Mouse (Mus musculus) lung, postnatal 14 days (tissue): ENCODE measurements around the gene Tecpr2.

ENCODE experiments used
- DNase-seq: peaks from one replicate; pipeline ENCODE4 v3.0.0; 2021

The Tecpr2 gene

DNA sequence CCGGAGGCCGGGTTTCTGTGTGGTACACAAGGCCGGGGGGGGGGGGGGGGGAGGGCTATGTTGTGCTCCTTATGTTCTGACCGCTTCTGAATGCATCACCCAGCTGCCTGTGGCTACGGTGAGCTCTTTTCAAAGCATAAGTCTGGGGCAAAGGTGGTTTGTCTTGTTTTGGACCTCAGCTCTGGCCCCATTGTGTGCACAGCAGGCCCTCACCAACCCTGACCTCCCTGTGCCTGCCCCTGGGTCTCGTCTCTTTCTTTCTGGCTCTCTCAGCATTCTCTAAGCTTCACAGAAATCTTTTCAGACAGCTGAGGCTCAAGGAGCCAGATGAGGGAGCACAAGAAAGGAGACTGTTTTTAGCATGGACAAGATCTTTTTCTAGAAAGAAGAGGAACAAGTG lies 23.5 kb upstream of the Tecpr2 start:
- DNase-seq, result no peak

DNA sequence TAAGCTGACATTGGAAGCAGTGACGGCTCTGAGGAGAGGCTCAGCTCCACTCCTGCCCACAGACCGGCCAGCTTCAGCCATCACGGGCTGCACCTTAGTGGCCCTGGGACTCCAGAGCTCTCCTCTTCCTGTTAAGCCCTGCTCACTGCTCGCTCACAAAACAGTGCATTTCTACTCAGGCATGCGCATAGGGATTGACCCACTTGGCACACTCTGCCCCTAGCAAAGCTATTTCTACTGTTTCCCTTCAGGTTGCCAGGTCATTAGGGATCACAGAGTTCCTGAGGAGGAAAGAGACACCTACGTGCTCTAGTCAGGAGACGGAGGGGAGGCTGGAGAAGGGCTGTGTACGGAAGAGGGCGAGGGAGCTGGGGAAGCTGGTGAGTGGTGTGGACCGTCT lies 23.1 kb upstream of the Tecpr2 start:
- DNase-seq, result no peak

DNA sequence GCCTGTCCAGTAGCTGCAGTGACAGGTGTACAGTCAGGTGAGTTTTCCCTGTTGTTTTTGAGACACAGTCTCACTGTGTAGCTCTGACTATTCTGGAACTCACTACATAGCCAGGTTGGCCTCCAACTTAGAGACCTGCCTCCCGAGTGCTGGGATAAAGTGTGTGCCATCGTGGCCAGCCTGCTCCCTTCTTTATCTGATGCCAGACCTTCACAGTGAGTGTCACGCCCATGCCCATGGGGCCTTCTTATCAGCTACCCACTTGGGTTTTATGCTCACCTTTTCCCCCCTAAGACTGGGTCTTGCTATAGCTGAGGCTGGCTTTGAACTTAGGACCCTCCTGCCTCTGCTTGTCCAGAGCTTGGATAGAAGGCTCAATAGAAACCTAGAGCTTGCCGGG lies 19.0 kb upstream of the Tecpr2 start:
- DNase-seq, result no peak

DNA sequence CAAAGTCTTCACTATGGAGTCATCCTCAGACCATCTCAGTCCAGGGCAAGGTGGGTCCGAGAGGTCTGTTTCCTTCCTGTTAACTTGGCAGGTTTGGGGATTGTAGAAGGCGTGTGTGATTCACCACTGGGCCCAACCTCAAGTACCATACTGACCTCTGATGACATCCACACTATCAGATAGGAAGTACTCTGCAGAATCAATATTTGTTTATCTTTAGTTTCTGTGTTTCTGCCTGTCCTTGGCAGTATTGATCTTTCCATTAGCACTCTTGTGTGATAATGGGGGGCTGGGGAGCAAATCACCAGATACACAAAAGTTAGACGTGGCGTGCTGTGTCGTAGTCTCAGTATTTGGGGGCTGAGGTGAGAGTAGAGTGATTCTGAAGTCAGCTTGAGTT lies 17.8 kb upstream of the Tecpr2 start:
- DNase-seq, result no peak

DNA sequence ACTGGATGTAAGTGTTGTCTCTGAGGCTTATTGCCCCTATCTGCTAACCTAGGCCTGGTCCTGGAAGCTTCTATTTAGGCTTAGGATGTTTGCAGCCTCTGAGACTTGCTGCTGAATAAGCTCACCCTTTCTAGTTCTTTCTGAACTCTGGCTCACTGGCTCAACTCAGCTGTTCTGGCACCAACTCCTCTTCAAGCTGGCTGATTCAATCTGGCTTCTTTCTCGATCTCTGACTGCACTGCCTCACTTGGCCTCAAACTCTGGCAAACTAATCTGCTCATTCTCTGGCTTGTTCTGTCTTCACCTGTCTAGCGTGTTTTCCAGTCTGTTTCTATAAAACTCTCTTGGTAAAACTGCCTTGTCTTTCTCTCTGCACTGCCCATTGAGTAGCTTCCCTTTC lies 13.7 kb upstream of the Tecpr2 start:
- no peak for DNase-seq

DNA sequence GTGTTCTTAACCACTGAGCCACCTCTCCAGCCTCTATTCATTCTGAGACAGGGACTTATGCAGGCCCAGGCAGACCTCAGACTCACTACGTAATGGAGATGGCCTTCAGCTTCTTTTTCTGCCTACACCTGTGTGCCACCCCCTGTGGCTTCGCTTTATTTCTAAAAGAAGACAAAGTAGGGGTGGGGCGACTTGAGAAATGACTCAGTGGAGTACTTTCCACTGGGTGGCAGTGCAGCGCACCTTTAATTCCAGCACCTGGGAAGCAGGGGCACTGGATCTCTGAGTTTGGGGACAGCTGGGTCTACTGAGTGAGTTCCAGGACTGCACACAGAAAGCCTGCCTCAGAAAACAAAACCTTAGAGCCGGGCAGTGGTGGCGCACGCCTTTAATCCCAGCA lies 6.8 kb upstream of the Tecpr2 start:
- no peak for DNase-seq

DNA sequence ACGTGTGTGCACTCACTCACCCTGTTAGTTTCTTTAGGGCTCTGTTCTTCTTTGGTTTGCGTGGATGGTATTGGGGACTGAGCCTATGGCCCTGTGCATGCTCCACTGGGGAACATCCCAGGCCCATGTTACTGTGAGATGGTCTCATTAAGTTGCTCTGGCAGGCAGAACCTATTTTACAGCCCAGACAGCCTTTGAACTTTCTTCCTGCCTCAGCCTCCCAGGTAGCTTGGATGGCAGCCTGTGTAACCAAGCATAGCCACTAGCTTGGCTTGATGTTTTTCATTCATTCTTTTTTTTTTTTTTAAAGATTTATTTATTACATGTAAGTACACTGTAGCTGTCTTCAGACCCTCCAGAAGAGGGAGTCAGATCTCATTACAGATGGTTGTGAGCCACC lies 3.8 kb upstream of the Tecpr2 start:
- DNase-seq, result no peak

DNA sequence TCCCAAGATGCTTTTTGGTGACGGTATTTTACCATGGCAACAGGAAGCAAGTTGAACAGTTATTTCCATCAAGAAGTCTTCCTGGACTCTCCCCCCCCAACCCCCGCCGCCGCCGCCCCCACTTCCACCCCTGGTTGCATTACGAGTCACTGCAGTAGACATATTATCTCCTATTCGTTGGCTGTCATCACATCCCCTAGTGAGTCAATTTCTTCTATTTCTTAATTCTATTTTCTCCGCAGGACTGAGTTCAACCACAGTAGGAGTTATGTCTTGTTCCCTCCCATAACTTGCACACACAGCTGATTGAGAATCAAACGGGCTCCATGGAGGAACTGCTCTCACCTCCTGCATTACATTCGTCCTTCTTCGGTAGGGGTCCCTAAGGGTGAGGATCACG lies 958 bp upstream of the Tecpr2 start:
- no peak for DNase-seq

DNA sequence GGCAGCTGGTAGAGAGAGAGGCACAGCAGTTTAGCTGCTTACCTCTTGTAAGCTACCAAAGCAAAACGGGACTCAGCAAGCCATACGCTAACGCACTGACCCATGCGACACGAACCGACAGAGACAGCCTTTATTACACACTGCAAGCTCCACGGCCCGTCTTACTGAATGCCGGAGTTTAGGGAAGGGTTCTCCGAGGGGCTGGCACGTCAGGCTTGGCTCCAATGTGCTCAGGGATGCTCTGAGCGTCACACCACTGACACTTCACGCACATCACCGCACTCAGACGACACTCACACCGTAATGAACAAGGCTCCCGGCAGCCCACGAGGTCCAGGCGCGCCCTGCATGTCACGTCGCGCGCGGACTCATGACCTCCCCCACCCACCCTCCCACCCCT lies 458 bp upstream of the Tecpr2 start:
- no peak for DNase-seq

DNA sequence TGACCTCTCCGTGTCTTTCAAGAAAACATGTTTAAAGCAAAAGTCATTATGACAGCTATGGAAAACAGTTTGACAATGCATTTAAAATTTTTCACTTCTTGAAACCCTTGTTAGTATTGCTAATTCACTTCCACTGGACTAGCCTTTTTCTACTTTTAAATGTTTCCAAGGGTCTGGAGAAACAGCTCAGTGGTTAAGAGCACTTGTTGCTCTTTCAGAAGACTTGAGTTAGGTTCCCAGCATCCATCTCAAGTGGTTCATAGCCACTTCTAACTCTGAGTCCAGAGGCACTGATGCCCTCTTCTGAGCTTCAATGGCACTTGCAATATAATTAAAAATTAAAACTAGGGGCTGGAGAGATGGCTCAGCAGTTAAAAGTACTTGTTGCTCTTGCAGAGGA lies 2.8 kb downstream of the Tecpr2 start:
- no peak for DNase-seq

DNA sequence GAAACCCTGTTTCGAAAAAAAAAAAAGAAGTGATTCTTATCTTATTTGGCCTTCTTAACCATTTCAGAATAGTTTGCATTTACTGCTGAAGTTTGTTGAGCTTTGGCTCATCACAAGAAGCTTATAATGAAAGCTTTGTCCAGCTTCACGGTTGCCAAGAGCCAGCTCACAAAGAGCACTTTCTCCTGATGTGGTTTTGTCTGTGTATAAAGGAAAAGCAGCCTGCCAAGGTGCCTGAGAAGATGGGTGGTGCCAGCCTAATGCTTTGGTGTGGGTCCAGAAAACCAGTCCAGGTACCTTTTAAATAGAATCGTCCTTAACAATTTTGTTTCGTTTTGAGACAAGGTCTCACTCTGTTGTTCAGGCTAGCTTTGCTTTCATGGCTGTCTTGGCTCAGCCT lies 13.0 kb downstream of the Tecpr2 start:
- no peak for DNase-seq

DNA sequence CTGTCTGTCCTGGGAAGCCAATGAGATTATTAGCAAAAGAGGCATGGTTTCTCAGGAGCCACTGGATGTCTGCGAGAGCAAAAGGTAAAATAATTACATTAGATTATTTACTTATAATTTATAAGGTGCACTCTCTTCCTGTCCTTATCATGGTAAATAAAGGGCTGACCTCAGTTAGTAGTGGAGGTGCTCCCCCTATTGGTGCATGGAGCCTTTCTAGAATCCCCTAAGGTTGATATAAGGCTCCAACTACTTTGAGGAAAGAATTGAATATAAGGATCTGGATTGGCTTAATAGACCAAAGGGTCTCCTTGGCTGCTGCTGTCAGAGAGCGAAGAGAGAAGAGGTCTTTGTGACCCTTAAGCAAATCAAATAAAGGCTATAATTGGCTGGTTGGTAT lies 14.5 kb downstream of the Tecpr2 start:
- peak; percentile 53 for DNase-seq

DNA sequence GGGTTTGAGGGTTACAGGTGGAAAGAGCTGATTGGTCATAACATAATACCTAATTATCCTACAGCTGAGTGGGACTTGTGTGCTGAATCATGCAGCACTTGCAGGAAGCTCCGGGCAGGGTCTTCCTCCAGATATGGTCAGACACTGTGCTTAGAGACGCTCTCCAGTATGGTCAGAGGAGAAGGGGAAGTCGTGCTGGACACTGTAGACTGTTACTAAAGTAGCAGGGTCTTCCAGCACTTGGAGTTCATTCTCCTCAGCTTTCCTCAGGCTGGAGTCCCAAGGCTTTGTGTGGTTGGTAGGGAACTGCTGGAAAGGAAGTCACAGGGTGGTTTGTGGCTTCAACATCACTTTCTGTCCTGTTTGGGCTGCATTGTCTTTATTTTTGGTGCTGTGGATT lies 18.8 kb downstream of the Tecpr2 start:
- no peak for DNase-seq

DNA sequence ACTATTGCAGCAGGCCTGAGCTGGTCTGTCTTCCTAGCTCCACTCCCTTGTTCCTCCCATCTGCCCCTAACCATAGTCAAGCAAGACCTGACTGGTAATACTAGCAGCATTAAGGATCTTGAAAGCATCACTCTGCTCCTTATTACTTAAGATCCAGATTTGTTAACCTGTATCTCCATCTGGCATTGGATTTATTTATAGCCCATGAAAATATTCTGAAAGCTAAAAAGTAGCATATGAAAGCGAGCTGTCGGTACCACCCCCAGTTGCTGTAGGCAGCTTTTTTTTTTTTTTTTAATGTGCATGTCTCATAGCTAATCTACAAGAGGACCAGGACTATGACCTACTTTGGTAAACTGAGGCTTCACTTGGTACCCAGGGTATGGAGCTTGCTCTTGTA lies 20.9 kb downstream of the Tecpr2 start:
- no peak for DNase-seq

DNA sequence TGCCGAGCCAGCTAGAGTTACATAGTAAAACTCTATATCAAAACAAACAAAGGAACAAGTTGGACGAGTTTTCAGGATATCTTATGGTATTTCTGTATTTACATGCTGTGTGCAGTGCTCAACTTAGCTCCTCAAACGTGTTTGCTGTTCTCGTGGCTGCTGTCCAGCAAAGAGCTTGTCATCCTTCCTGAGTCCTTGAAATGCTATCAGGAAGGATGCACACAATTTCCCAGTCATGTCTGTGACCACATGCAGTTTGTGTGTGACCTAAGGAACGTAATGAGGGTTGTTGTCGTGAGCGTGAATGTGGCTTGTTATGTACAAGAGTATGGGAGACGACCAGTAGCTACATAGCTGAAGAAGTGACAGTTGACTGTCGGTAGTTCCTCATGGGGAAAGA lies 26.7 kb downstream of the Tecpr2 start:
- DNase-seq, result no peak

DNA sequence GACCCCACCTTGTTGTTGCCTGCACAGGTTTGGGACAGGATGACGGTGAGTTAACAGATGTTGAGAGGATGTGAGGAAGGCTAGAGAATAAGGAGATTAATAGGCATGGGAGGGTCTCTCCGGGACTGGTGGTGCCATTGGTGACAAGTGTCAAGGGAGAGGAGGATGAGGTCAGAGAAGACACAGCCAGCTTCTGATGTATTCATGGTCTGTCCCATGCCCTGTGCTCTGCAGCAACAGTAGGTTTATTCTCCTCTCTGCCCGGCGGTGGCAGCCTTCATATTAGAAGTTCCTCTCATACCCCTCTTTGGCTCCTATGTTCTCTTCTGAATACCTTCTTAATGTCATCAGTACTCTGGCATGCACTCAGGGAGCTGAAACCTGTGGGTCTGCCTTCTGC lies 31.2 kb downstream of the Tecpr2 start:
- no peak for DNase-seq

DNA sequence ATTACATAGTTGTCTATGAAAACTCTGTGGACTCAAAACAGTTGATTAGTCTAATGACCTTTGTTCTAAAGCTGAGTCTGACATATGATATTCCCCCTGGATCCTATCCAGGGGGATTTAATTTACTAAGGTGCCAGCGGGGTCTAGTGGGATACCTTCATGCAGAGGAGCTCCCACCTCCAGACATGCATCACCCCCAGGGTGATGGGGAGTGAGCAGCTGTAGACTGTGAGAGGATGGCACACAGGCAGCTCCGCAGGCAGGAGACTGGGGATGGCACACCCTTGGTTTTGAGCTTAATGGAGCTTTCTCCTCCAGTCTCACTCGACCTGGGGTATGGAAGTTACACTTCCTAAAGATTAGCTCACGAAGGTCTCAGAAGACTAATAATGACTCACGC lies 32.5 kb downstream of the Tecpr2 start:
- DNase-seq, result no peak

DNA sequence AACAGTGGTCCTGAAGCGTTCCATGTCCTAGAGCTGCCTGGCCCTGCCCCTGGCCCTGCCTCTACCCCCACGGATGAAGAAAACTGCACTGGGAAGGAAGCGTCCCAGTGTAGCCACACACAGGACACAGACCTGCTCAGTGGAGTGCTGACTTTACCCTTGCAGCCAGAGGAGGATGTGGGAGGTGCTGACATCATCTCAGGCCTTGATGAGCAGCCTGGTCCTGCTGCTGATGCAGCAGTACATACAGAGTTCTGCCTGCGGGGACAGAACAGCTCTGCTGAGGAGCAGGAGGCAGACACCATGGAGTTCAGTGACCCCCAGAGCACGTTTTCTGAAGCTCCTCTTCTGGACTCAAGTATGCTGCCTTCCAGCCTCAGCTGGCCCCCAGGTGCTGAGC lies 43.8 kb downstream of the Tecpr2 start:
- DNase-seq, result no peak

DNA sequence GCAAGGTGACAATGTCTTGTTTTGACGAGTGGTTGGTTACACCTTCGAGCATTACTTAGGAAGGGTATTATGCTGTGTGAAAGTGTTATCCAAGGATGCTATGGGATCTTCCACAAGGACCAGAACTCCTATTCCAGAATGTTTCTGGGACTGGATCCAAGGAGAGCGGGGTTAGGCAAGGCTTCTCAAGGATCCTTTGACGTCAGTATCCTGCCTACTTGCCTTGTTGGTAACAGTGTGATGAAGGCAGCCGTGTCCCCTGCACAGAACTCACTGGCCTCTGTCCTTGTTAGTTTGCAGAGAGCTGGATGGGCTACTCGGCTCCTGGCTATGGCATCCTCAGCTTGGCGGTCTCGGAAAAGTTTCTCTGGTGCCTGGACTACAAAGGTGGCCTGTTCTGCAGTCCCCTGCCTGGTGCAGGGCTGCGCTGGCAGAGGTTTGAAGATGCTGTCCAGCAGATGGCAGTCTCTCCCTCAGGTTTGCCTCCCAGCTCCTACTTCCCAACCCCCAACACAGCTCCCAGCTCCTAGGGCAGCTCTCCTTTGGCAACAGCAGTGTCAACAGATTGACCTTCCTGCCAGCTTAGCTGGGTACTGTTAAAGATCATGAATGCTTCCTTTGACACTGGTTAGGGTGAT lies 47.0 kb downstream of the Tecpr2 start:
- peak; percentile 88 for DNase-seq

DNA sequence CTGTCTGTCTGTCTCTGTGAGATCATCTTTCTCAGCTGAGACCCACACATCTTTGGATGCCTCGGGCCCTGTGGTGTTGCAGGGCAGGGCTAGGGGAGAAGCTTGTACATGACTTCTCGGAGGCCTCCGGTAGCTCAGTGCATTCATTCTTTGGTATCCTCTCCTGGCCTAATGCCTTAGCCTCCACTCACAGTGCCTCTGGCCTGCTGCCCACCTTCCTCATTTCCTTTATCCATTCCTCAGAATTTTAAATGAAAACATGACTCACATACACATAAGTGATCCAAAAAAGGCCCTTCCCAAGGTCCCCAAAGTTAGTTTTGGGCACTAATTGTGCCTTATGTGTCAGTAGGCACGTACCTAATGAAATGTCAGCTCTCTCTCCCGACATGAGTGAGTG lies 48.4 kb downstream of the Tecpr2 start:
- no peak for DNase-seq

DNA sequence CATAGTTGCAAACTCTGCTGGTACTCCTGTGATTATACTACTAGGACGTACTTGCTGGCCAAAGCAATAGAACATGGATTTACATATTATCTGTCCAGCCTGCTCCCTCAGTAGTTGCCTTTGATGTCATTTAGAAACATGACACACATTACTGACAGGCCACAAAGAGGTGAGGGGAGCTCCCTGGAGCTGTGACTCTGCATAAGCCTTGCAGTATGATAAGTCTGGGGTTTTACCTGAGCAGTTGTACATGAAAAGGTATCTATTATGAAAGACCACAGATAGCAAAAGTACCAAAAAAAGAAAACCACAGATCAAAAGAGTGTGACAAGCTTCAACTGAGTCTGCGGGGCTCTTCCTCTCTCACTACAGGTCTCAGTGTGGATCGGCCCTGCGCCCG lies 50.3 kb downstream of the Tecpr2 start:
- no peak for DNase-seq

DNA sequence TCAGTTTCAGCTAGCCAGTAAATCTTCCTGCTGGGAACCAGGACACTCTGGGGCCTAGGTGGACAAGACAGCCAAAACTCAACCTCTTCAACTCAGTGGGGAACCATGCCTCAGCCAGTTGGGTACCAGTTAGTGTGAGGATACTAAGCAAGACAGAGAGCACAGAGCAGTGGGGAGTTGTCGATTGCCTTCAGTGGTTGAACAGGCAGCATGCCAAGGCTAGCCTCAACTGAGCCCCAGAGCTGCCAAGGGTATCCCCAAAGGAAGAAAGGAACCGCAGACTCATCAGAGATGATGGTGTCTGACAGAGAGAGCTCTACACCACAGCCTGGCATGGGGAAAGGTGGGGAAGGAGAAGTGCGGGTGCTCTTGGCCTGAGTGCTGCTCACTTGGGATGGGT lies 51.8 kb downstream of the Tecpr2 start:
- DNase-seq, result no peak

DNA sequence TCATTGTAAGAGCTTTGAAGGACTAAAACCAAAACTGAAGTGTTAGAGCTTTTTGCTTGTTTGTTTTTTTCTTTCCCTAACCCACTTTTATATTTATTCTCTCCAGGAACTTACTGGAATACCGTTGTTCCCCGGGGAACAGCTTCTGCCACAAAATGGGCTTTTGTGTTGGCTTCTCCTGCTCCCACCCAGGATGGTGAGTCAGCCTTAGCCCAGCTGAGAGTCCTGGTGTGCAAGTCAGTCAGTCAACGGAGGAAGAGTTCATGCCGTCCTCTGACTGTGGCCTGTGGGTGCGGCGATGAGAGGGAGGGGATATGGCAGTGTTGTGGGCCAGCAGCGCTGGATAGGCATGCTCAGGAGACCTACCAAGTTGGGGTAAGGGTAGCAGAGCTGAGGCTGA lies 57.2 kb downstream of the Tecpr2 start:
- no peak for DNase-seq

DNA sequence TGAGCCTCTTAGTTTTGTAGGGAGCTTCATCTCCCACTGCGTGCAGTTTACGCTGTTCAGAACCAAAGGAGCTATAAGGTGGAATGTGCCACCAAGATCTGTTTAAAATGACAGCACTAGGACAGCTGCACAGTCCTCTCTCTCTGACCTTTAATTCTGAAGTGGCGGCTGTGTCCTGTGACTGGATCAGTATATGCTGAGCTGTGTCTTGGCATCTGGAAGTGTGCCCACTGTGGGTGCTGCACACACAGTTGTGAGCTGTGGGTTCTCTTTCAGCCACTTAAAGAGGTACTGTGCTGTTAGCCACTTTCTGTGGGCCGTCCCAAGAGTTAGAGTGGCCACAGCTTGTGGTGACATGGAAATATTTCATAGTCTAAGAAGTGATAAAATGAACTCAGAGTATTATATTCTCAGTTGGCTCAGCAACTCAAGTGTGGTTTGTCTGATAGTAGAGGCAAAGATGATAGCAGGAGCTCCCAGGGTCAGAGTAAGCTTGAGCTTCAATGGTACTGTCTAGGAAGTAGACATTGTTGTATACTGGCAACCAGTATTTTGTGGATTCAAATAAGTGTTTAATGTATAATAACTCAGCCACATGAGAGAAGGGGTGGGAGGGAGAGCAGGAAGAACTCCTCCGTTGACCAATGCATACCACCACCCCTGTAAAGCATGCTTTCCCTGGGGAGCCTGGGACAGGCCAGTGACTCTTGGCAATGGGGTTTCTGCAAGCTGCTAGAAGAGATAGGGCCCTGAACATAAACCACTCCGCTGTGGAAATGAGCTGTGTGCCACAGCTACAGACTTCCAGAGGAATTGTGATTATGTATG lies 59.2 kb downstream of the Tecpr2 start:
- DNase-seq, result no peak

DNA sequence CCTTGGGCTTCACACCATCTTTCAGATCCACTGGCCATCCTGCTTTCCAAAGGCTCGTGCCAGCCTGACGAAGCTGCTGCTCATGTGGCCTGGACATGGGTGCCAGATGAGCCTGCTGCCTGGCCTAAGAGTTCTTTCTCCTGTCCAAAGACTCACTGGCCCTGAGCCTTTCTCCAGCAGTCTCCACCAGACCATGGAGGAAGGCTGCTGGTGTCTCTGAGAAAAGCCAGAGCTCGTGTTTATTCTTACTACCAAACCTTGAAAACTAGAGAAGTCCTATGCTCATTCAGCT lies 59.8 kb downstream of the Tecpr2 start:
- DNase-seq, result no peak
